Mouse (Mus musculus): Measurements from ENCODE around the gene Prdm11. TPM values are rescaled to one million over a fixed set of nuclear protein-coding genes. Genes with fewer than 3 reads are reported as not detected.

Prdm11 gene
- 1.4 to 6.8 TPM (median 4.0 TPM) in 3 replicates for total RNA-seq (2017)

DNA sequence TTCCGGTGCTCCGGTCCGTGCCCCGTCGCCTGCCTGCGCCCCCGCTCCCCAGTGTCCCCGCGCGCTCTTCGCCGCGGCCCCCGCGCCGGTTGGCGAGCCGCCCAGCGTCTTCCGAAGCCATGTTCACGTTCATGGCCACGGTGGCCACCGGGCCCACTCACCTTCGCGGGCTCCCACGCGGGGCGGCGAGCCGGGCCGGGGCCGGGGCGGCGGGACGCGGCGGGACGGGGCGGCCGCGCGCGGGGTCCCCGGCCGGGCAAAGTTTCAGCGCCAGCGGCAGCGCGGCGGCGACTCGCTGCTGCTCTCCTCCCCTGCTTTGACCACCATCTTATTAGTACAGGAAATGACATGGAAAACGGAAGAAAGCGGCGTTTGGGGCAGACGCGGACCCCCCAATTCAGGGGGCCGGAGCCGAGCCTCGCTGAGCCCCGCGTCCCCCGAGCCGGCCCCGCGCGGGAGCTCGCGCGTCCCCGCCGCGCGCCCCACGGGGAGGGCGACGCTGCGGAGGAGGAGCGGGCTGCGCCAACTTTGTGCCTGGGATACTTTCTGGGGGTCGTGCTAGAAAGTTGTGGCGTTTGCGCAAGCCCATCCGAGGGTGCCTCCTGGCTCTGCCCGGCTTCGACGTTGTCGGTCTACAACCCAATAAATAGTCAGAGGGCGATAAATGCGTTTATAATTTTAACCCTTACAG is at the start of gene Prdm11:
TSS of gene Prdm11 (minus strand) at position 350 of the 691 bp plus-strand sequence.
- no peak for ATAC-seq (replicated peaks; ENCODE audit: insufficient number of reproducible peaks, low FRiP score, low TSS enrichment, poor library complexity, severe bottlenecking)

DNA sequence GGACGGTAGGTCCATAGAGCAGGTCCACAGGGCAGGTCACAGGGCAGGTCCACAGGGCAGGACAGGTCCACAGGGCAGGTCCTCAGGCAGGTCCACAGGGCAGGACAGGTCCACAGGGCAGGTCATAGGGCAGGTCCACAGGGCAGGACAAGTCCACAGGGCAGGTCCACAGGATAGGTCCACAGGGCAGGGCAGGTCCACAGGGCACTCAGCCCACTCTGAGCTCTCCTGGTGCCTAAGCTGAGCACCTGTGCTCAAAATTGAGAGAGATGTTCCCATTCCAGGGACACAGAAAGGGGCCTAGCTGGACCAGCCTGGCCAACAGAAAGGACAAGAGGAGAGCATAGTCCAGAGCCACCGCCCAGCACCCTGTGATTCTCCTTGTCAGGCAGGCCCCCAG is 46.4 kb upstream of the Prdm11 start:
- ATAC-seq (replicated peaks; ENCODE audit: insufficient number of reproducible peaks, low FRiP score, low TSS enrichment, poor library complexity, severe bottlenecking), result no peak

DNA sequence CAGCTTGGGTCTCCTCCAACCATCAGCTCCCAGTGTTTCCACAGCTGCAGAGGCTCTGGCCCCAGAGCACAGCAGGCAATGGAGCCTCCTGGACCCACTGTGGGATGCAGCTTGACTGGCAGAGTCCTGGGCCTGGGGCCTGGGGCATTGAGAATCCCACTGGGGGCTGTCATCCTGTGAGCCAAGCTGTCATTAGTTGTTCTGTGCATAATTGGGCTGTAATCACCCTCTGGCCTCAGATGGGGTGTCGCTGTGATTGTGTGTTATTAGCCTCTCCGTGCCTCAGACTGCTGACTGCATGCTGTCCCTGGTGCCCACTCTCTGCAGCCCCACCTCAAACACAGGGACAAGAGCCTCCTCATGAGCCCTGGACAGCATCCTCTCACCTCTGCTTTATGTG is 45.7 kb upstream of the Prdm11 start:
- no peak for ATAC-seq (replicated peaks; ENCODE audit: insufficient number of reproducible peaks, low FRiP score, low TSS enrichment, poor library complexity, severe bottlenecking)

DNA sequence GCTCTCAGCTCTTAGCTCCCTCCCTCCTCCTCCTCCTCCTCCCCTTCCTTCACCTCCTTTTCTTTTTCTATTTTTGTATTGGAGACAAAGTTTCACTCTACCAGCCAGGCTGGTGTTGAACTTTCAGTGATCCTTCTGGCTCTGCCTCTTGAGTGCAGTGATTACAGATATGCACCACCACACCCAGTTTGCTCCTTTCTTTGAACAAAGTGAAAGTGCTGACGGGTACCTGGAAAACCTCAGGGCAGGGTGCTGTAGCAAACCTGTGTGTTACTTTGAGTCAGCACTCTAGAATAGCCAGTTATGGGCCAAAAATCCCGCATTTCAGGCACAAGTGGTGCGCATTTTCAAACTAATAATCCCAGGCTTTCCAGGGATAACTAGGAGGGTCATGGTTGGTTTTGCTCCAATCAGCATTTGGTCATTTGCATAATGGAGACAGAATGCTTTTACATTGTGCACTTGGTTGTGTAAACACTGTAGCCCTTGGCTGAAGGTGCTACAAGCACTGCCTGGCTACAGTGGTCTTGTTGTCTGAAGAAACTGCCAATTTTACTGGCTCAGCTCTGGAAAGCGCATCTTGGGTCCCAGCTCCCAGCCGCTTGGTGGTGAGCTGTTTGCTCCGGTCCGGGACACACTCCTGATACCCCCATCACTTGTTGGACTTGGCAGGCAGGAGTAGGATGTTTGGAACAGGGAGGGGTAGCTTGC is 43.6 kb upstream of the Prdm11 start:
- ATAC-seq (replicated peaks; ENCODE audit: insufficient number of reproducible peaks, low FRiP score, low TSS enrichment, poor library complexity, severe bottlenecking), result no peak

DNA sequence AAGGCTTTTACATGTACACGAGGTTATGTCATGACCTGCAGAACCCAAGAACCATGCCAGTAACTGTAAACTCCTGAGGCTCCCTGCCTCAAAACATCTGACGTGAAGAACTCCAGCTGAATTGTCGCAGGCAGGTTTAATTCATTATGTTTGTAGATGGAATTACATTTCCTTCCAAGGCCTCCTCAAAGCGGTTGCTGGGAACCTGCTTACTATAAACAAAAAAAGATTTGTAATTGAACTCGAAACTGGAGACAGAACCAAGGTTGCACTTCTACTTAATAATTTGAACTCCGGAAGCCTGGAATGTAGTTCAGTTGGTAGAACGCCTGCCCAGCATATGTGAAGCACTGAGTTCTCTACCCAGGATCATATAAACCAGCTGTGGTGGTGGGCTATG is 42.0 kb upstream of the Prdm11 start:
- no peak for ATAC-seq (replicated peaks; ENCODE audit: insufficient number of reproducible peaks, low FRiP score, low TSS enrichment, poor library complexity, severe bottlenecking)

DNA sequence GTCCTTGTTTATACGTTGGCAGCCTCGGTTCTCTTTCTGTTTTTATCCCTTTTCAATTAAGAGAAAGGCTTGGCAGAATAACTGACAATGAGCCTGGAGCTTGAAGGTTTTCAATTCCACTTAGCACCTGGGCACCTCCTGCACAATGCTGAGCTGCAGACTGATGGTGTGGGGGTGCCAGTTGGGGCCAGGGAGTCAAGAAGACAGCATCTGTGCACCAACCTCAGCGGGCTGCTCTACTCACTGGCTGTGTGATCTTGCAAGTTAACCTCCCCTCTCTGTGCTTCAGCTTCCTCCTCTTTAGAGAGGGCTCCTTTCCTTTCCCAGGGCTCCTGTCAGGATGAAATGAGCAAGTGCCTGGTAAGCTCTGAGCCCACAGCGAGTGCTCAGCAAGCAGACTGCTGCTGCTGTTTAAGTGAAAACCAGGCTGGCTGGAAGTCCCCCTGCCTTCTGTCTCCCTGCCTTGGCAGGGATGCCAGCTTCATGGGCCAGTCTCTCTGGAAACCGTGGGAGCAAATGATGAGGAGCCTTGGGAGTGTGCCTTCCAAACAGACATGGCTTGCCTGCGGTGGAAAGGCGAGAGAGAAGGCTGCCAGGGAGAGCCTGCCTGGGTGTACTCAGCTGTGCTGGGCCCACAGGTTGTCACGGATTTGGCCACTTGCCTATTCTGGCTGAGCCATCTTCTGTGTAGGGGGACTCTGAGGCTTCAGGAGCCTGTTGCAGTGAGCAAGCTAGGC is 39.5 kb upstream of the Prdm11 start:
- no peak for ATAC-seq (replicated peaks; ENCODE audit: insufficient number of reproducible peaks, low FRiP score, low TSS enrichment, poor library complexity, severe bottlenecking)

DNA sequence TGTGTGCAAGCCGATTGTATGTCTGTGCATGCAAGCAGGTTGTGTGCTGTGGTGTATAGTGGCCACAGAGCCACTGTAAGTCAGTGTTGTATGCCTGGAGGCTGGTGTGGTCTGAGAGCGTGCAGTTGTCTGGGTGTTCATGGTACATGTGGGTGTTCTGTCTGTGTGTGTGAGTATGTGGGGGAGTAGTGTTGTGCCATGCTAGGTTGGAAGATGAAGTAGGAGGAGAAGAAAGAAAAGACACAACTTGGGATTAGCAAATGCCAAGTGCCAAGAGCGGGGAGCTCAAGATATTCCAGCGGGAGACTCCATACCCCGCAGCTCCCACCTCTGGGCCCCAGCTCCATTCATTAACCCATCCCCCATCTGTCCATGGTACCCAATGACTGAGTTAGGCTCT is 38.5 kb upstream of the Prdm11 start:
- ATAC-seq (replicated peaks; ENCODE audit: insufficient number of reproducible peaks, low FRiP score, low TSS enrichment, poor library complexity, severe bottlenecking), result no peak

DNA sequence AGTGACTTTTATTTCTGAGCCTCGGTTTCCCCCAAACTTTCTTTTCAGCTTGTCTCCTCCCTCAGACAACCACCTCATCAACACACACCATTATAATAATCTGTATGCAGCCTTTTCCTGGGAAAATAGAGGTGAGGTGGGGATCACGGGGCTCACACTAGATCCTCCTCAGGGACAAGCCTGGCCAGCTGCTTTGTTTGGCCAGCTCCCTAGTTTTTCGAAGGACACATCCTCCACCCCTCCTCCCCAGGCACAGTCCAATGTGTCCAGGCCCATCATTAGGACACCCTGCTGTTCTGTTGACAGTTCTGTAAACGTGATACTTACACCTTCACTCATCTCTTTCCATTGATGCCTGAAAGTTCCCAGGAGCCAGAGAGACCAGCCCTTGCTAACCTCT is 37.4 kb upstream of the Prdm11 start:
- no peak for ATAC-seq (replicated peaks; ENCODE audit: insufficient number of reproducible peaks, low FRiP score, low TSS enrichment, poor library complexity, severe bottlenecking)

DNA sequence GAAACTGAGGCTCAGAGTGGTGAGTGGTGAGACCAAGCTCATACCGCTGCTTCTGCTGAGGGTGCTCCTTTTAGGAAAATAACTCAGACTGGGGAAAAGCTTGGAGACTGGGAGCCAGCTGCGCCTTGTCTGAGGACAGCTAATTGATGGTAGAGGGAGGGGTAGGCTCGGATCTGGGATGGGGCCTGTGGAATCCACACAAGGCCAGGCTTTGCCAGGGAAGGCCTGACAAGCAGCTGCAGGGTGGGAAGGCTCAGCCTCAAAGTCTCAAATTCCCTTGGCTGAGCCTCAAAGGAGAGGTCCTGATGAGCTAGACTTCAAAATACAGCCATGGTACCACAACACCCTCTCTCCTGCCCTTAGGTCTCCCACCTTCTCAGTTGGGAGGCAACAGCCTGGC is 36.9 kb upstream of the Prdm11 start:
- ATAC-seq (replicated peaks; ENCODE audit: insufficient number of reproducible peaks, low FRiP score, low TSS enrichment, poor library complexity, severe bottlenecking), result no peak

DNA sequence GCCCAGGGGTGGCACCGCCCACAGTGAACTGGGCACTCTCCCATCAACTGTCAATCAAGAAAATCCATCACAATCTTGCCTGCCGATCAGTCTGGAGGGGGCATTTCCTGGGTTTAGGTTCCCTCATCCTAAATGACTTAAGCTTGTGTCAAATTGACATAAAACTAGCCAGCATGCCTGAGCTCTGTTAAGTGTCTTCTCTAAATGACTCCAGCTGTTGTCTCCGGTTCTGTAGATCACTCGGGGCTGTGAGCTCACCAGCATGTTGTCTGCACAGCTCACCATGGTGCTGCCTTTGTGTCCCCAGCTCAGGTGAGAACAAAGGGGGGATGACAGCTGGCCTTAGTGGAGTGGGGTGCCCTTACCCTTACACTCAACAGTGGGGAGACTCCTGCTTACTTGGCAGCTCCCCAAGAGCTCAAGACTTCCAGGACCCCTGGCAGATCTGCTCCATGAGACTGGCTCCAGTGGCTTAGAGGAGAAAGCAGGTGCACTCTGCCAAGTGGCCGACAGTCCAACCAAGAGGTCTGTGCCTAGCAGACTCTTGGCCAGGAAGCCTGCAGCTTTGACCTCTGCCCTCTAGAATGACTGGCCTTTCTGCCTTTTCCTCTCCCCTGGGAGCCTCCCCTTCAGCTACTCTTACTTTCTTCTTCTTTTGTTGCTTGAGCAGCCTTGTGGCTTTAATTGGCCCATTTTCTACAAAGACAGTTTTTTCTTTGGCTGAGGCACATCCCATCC is 35.1 kb upstream of the Prdm11 start:
- no peak for ATAC-seq (replicated peaks; ENCODE audit: insufficient number of reproducible peaks, low FRiP score, low TSS enrichment, poor library complexity, severe bottlenecking)

DNA sequence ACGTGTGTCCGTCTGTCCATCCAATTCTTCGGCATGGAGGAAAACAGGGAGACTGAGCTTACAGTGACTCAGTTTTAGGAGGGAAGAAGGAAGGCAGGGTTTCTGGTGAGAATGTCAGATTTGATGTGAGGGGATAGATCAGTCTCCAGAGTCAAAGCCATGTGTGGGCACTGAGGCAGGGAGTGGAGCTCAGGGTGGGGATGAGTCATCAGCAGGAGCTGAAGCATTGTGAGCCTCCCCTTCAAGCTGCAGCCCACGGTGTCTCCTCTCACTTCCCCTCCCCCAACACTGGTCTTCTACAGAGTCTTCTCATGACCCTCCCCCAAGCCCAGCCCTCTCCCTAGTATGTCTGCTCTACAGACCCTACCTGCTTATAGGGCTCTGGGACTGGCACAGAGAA is 33.4 kb upstream of the Prdm11 start:
- ATAC-seq (replicated peaks; ENCODE audit: insufficient number of reproducible peaks, low FRiP score, low TSS enrichment, poor library complexity, severe bottlenecking), result no peak

DNA sequence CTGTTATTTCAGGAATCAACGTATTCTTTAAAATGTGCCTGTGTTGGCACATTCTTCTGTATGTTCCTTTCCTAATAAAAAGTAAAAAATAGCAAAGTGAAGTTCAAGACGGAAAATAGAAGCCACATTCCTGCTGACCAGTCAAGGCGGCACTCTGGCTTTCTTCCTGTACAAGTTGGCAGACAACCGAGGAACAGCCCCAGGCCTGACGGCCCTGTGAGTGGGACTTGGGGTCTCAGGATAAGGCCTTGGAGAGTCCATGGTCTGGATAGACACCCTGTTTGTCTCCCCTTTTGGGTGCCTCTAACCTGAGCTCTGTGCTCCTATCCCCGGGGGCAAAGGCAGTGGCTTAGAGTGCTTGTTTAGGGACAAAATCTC is 30.6 kb upstream of the Prdm11 start:
- ATAC-seq (replicated peaks; ENCODE audit: insufficient number of reproducible peaks, low FRiP score, low TSS enrichment, poor library complexity, severe bottlenecking), result no peak

DNA sequence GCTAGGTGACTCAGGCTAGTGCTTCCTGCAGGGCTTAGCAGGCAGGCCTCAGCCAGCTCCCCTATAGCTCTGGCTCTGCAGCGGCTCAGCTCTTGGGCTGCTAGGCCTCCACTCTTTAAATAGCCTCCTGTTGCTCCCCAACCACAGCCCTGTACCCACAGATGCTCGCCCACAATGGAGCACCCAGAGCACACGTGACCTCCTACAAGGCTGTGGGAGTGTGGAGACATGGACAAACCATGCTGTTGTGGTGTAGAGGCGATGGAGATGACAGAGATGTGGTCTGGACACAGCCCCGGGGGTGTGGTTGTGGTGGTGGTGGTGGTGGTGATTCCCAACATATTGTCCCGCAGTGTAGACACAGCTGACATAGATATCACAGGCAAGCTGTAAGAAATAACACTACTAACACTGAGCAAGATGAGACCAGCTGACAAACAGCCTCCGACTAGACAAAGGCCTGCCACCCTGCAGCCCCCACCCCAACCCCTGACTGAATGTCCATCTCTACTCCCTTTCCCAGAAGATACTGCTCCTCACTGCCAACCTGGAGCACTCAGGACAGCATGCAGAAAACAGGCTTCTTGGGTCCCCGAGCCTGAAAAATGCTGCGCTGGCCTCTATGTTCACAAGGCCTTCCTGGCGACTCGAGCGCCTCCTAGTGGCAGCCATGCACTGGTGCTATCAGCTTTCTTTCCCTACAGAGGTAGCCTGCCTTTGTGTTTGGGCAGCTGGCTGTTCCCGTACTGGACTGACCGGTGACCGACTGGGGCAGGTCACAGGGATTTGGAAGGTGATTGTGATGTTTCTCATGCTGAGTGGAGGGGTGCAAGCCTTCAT is 30.0 kb upstream of the Prdm11 start:
- ATAC-seq (replicated peaks; ENCODE audit: insufficient number of reproducible peaks, low FRiP score, low TSS enrichment, poor library complexity, severe bottlenecking), result 0 out of 2 replicates have a peak, but pooled peaks have one; percentile 28

DNA sequence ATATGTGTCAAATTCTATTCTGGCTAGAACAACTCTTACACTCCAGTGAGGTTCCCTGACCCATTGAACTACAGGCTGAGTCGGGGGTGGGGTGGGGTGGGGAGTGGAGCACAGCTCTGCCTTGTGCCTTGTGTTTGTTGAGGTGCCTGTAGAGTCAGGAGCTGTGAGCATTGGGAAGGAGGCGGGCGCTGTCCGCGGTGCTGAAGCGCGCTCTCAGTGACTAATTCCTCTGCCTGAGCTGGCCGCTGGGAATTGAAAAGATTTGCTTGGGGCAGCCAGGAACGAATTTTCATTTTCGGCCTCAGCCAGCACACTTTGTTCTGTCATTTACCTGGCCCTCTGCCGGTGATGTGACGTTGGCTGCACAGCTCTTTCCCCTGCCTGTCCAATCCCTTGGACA is 25.7 kb upstream of the Prdm11 start:
- no peak for ATAC-seq (replicated peaks; ENCODE audit: insufficient number of reproducible peaks, low FRiP score, low TSS enrichment, poor library complexity, severe bottlenecking)

DNA sequence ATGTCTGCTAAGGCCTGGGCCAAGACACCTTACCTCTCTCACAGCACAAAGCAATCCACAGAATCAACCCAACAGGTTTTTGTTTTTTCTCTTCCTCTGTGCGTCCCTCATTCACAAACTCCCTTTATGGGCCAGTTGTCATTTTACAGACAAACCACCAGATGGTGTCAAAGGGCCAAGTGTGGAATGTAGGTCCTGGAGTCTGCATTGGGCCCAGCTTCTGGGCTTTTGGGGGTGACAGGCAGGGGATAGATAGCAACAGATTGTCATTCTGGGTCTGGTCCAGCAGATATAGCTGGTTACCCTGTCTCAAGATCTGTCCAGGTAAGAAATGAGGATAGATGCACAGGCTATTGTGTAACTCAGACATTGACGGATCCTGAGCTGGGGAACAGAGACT is 23.0 kb upstream of the Prdm11 start:
- ATAC-seq (replicated peaks; ENCODE audit: insufficient number of reproducible peaks, low FRiP score, low TSS enrichment, poor library complexity, severe bottlenecking), result no peak

DNA sequence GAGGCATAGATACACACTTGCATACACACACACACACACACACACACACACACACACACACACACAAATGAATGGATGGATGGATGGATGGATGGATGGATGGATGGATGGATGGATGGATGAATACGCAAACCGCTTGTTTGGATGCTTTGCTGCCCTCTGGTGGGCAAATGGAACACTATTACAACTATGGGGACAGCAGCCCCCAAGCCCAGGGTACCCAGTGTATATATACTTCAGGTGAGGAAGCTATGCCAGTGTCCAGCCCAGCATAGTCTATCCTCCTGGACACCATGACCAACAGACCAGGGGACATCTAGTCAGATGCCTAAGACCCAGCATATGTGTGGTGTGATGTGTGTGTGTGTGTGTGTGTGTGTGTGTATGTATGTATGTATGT is 17.4 kb upstream of the Prdm11 start:
- no peak for ATAC-seq (replicated peaks; ENCODE audit: insufficient number of reproducible peaks, low FRiP score, low TSS enrichment, poor library complexity, severe bottlenecking)

DNA sequence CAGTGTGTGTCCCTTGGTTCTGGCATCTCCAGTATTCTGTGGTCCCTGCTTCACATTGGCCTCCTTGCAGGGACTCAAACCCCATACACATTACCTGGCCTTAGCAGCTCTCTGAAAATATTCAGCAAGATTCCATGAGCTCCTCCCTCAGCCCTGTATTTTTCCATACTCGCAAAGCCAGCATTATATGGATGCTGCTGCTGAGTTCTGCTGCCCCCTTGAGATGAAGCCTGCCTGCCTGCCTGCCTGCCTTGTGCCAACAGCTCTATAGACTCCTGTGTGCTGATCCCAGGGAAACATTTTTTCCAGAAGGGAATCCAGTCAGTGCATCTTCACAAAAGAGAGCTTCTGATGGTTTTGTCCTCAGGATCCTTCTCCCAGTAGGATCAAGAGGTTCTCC is 5.9 kb upstream of the Prdm11 start:
- ATAC-seq (replicated peaks; ENCODE audit: insufficient number of reproducible peaks, low FRiP score, low TSS enrichment, poor library complexity, severe bottlenecking), result no peak

DNA sequence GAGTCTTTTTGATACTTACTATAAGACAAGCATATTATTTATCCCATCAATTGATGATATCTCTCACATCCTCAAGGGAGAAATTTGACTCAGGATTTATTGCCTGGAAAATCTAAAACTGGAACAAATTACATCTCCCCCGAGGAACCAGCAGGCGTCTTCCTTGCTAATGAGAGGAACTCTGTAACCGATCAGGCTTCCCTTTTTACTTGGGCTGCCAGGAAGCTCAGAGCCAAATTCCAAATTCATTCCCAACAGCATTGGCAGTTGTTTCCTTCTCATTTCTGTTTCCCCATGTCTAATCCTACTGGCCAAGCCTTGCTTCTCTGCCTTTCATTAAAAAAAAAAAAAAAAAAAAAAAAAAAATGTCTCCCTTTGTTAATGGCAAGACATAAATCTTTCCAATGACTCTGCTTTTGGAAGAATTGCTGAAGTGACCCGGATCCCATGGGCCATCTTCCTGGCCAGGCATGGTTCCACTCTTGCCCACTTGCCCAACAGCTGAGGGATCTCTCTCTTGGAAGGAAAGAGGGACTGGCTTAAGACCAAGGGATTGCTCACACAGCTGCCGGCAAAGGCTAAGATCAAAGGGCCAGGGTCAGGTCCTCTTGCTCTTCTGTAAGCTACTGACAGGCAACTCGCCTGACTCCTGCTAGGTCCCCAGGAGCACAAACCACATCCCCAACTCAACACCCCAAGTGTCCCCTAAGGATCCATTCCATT is 2.8 kb upstream of the Prdm11 start:
- ATAC-seq (replicated peaks; ENCODE audit: insufficient number of reproducible peaks, low FRiP score, low TSS enrichment, poor library complexity, severe bottlenecking), result no peak
